Mouse (Mus musculus): ENCODE results near the gene Oaz2.

DNA sequence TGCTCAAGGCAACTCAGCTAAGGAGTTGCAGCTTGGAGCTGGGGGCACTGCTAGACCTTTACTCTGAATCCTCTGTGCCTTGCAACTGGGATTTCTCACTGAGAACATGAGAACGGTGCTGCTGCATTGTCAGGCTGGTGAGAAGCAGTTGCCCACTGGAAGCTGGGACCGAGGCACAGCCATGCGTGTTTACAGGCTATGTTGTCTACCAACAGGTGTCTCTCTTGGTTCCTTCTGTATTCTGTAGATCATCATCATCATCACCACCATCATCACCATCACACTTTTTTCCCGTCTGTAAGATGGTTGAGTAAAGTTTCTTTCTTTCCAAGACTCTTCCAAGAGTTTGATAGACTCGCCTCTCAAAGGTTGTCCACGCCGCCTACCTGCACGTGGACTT, at the start of gene Oaz2:
- TF ChIP-seq CTCF (IDR thresholded peaks at IDR 0.05; ENCODE audit: low read depth, low read length) (no peak), POLR2A (IDR thresholded peaks at IDR 0.05; ENCODE audit: extremely low read depth, insufficient read depth, low read length) (no peak)
